Mouse (Mus musculus) c-Kit-positive CD71-negative TER-119-negative erythroid progenitor cells, embryonic 14.5 days (primary cell): Measurements from ENCODE around the gene Odf4.
"Not testable (repeated sequence)": the region's sequence is repeated elsewhere in the genome, so short reads cannot be mapped to it uniquely, and the experiment has no call there.

Source experiments
- DNase-seq: peaks from one replicate; pipeline ENCODE4 v3.0.0-alpha.2; 2013; ENCODE audit warnings: low read depth

The Odf4 gene

GRCm38 (mm10) chr11:68946806-68947440 lies 20.0 kb upstream of the Odf4 start:
- DNase-seq: no peak

- no peak for DNase-seq
Observed at GRCm38 (mm10) chr11:68946001-68946400, 19.1 kb upstream of the Odf4 start.

- DNase-seq: no peak
Observed at GRCm38 (mm10) chr11:68945245-68945644, 18.4 kb upstream of the Odf4 start.

- DNase-seq: no peak
Observed at GRCm38 (mm10) chr11:68942731-68943130, 15.8 kb upstream of the Odf4 start.

GRCm38 (mm10) chr11:68940516-68940915 lies 13.6 kb upstream of the Odf4 start:
- no peak for DNase-seq

GRCm38 (mm10) chr11:68939451-68940304 lies 12.8 kb upstream of the Odf4 start:
- peak; percentile 78 for DNase-seq

- not testable (repeated sequence) for DNase-seq
Observed at GRCm38 (mm10) chr11:68936951-68937350, 10.1 kb upstream of the Odf4 start.

- no peak for DNase-seq
Observed at GRCm38 (mm10) chr11:68933885-68934507, 7.1 kb upstream of the Odf4 start.

- no peak for DNase-seq
Observed at GRCm38 (mm10) chr11:68929947-68930346, 3.1 kb upstream of the Odf4 start.

- DNase-seq: no peak
Observed at GRCm38 (mm10) chr11:68924749-68925148, 2.1 kb downstream of the Odf4 start.

GRCm38 (mm10) chr11:68923191-68923590 lies 3.7 kb downstream of the Odf4 start:
- no peak for DNase-seq

- DNase-seq: no peak
Observed at GRCm38 (mm10) chr11:68914566-68914965, 12.3 kb downstream of the Odf4 start.

GRCm38 (mm10) chr11:68911531-68912177 lies 15.2 kb downstream of the Odf4 start:
- no peak for DNase-seq

- DNase-seq: no peak
Observed at GRCm38 (mm10) chr11:68908846-68909503, 17.9 kb downstream of the Odf4 start.

GRCm38 (mm10) chr11:68907251-68907650 lies 19.6 kb downstream of the Odf4 start:
- no peak for DNase-seq

GRCm38 (mm10) chr11:68906461-68906790 lies 20.5 kb downstream of the Odf4 start:
- DNase-seq: no peak

- no peak for DNase-seq
Observed at GRCm38 (mm10) chr11:68905665-68906460, 21.0 kb downstream of the Odf4 start.

- no peak for DNase-seq
Observed at GRCm38 (mm10) chr11:68905138-68905531, 21.7 kb downstream of the Odf4 start.

- DNase-seq: peak; percentile 78
Observed at GRCm38 (mm10) chr11:68904375-68905137, 22.3 kb downstream of the Odf4 start.

GRCm38 (mm10) chr11:68903775-68904174 lies 23.1 kb downstream of the Odf4 start:
- no peak for DNase-seq
